Mouse (Mus musculus) frontal cortex, adult (tissue): ENCODE data around the gene Fam83b.
A peak's percentile ranks its signal among the peaks of the same experiment; 100 is the strongest.

ENCODE experiments used
- ATAC-seq: cut with Nextera tagmentation; 2 replicates; pipeline ENCODE4 v1.9.2; 2017; ENCODE audit warnings: mild to moderate bottlenecking, moderate library complexity, mixed read lengths; ENCODE audit not compliant: low TSS enrichment

Fam83b gene

GRCm38 (mm10) chr9:76523075-76523474, 43.8 kb downstream of the Fam83b start:
- no peak for ATAC-seq

- no peak for ATAC-seq
Measured at GRCm38 (mm10) chr9:76521640-76522039, 45.3 kb downstream of the Fam83b start.

- ATAC-seq: no peak
Measured at GRCm38 (mm10) chr9:76518665-76519064, 48.3 kb downstream of the Fam83b start.

GRCm38 (mm10) chr9:76505650-76506049, 61.3 kb downstream of the Fam83b start:
- no peak for ATAC-seq

GRCm38 (mm10) chr9:76489737-76490136, 77.2 kb downstream of the Fam83b start:
- ATAC-seq: no peak

- ATAC-seq: no peak
Measured at GRCm38 (mm10) chr9:76480088-76480487, 86.8 kb downstream of the Fam83b start.

GRCm38 (mm10) chr9:76469500-76469899, 97.4 kb downstream of the Fam83b start:
- no peak for ATAC-seq

GRCm38 (mm10) chr9:76461547-76461946, 105.4 kb downstream of the Fam83b start:
- ATAC-seq: no peak

- peak; percentile 82 for ATAC-seq
Measured at GRCm38 (mm10) chr9:76455703-76456102, 111.2 kb downstream of the Fam83b start.
